Mouse (Mus musculus): ENCODE data around the gene Tanc1. TPM values are rescaled to one million over a fixed set of nuclear protein-coding genes. Genes with fewer than 3 reads are reported as not detected.
"Not testable (repeated sequence)": the region's sequence is repeated elsewhere in the genome, so short reads cannot be mapped to it uniquely, and the experiment has no call there.

Gene Tanc1
- polyA plus RNA-seq, 1 experiment from 2014 or later = 5.5 TPM

DNA sequence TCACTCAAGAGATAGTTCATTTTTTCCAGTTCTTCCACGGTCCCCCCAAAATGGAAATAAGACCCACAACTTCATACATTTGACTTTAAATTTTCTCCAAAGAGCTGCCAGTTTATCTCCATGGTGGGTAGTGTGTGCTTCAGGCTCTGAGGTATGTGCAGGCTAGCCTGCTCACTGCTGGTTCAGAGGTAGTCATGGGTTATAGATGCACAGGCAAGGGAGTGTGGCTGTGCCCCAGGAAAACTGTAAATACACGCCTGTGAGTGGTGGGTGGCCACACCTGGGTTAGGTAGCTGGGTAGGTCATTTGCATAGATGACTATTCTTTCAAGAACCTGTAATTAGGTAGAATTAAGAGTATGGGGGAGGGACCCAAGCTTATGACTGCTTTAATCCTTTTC is 227.9 kb downstream of the Tanc1 start:
- no peaks in the 10 kb centered on the region for H3K36me3 ChIP-seq
- no peak overlapping the region for H3K4me3 ChIP-seq (replicated peaks)
- peaks cover 17% of the 10 kb centered on the region for H3K4me1 ChIP-seq (replicated peaks)
- H3K9ac ChIP-seq (replicated peaks) = no peak overlapping the region
- no peaks in the 10 kb centered on the region for H3K27me3 ChIP-seq
- H3K27ac ChIP-seq = peak overlapping the region; percentile 70
- peak; percentile 63; the same call in 1 of the 2 replicates for ATAC-seq
- no peaks in the 10 kb centered on the region for H3K9me3 ChIP-seq
- no peak overlapping the region for H3K4me2 ChIP-seq (replicated peaks)
- WGBS = 76% methylated on average over 2 of the region's 2 CpGs

DNA sequence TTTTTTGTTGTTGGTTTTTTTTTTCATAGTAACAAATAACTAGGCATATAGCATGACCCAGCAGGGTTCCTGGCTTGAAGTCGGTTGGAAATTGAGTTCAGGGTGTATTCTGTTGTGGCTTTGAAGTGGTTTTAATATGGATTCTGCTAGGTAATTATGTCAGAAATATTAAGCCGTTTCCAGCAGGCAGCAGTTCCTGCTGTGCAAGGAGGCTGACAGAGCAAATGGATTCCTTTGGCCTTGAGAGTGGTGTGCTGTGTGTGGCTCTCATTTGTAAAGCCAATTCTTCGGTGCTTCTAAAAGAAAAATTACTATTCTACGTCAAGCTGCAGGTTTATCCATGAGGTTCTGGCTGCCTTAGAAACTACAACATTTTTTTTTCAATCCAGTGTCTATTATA is 228.3 kb downstream of the Tanc1 start:
- H3K4me1 ChIP-seq (replicated peaks) = peaks cover 17% of the 10 kb centered on the region
- H3K9ac ChIP-seq (replicated peaks) = no peak overlapping the region
- no peak overlapping the region for H3K4me3 ChIP-seq (replicated peaks)
- ATAC-seq = 0 out of 2 replicates have a peak, but pooled peaks have one; percentile 19
- WGBS = 32% methylated on average over 4 of the region's 4 CpGs
- no peaks in the 10 kb centered on the region for H3K36me3 ChIP-seq
- H3K27ac ChIP-seq = peak overlapping the region; percentile 70
- H3K9me3 ChIP-seq = no peaks in the 10 kb centered on the region
- no peak overlapping the region for H3K4me2 ChIP-seq (replicated peaks)
- H3K27me3 ChIP-seq = no peaks in the 10 kb centered on the region

- Histone ChIP-seq H3K4me3 (replicated peaks) (no peak overlapping the region), H3K9ac (replicated peaks) (no peak overlapping the region), H3K27me3 (no peaks in the 10 kb centered on the region), H3K36me3 (no peaks in the 10 kb centered on the region), H3K4me1 (replicated peaks) (peaks cover 17% of the 10 kb centered on the region), H3K9me3 (no peaks in the 10 kb centered on the region), H3K4me2 (replicated peaks) (no peak overlapping the region), H3K27ac (peak overlapping the region; percentile 69)
- 0 out of 2 replicates have a peak, but pooled peaks have one; percentile 28 for ATAC-seq
- 65% methylated on average over 11 of the region's 12 CpGs for WGBS
Measured at GRCm38 (mm10) chr2:59841189-59841939, 229.5 kb downstream of the Tanc1 start.

DNA sequence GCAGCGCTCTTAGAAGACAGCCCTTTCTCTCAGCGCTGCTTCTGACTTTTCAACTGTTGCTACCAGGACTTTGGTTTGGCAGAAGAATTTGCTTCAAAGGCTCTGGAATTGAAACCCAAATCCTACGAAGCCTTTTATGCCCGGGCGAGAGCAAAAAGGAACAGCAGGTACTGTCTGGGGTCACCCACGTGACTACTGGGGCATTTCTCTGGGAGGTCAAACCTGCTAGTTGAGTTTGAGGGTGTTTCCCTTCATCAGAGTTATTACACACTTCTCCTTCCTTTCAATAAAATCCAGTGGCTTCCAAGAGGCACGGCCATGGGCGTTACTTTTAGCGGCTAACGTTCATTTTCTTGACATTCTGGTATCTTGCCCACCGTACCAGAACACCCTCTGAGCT is 230.1 kb downstream of the Tanc1 start:
- WGBS = 76% methylated on average over 11 of the region's 11 CpGs
- no peaks in the 10 kb centered on the region for H3K36me3 ChIP-seq
- H3K9ac ChIP-seq (replicated peaks) = no peak overlapping the region
- no peak for ATAC-seq
- peaks cover 17% of the 10 kb centered on the region for H3K4me1 ChIP-seq (replicated peaks)
- no peak overlapping the region for H3K27ac ChIP-seq
- no peaks in the 10 kb centered on the region for H3K9me3 ChIP-seq
- H3K27me3 ChIP-seq = no peaks in the 10 kb centered on the region
- H3K4me3 ChIP-seq (replicated peaks) = no peak overlapping the region
- no peak overlapping the region for H3K4me2 ChIP-seq (replicated peaks)

- no peak for ATAC-seq
- Histone ChIP-seq H3K36me3 (no peaks in the 10 kb centered on the region), H3K4me2 (replicated peaks) (no peak overlapping the region), H3K9ac (replicated peaks) (no peak overlapping the region), H3K27me3 (no peaks in the 10 kb centered on the region), H3K27ac (no peak overlapping the region), H3K9me3 (no peaks in the 10 kb centered on the region), H3K4me1 (replicated peaks) (peaks cover 17% of the 10 kb centered on the region), H3K4me3 (replicated peaks) (no peak overlapping the region)
- WGBS = 70% methylated on average over 6 of the region's 6 CpGs
Measured at GRCm38 (mm10) chr2:59842556-59843008, 230.7 kb downstream of the Tanc1 start.

DNA sequence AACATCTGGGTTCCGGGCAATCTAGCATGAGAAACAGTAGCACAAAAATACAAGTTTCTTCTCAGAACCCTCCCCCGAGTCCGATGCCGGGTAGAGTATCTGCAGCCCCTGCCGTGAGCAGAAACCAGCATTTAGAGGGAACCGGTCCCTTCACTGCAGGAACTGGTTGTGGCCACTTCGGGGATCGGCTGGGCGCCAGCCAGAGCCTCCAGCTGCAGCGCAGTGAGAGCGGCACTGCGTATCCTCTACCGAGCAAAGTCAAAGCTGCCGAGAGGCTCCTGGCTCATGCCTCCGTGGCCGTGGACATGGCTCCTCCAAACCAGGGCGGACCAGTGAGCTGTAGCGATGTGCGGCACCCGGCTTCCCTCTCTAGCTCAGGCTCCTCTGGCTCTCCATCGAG is 231.3 kb downstream of the Tanc1 start:
- no peak overlapping the region for H3K4me2 ChIP-seq (replicated peaks)
- no peak overlapping the region for H3K9ac ChIP-seq (replicated peaks)
- no peak for ATAC-seq
- H3K27ac ChIP-seq = no peak overlapping the region
- WGBS = 77% methylated on average over 21 of the region's 21 CpGs
- H3K27me3 ChIP-seq = no peaks in the 10 kb centered on the region
- H3K4me3 ChIP-seq (replicated peaks) = no peak overlapping the region
- no peaks in the 10 kb centered on the region for H3K36me3 ChIP-seq
- no peaks in the 10 kb centered on the region for H3K9me3 ChIP-seq
- peaks cover 17% of the 10 kb centered on the region for H3K4me1 ChIP-seq (replicated peaks)

GRCm38 (mm10) chr2:59843848-59844247 is 232.0 kb downstream of the Tanc1 start:
- no peaks in the 10 kb centered on the region for H3K9me3 ChIP-seq
- H3K36me3 ChIP-seq = no peaks in the 10 kb centered on the region
- WGBS = 91% methylated on average over 6 of the region's 6 CpGs
- peaks cover 17% of the 10 kb centered on the region for H3K4me1 ChIP-seq (replicated peaks)
- H3K27me3 ChIP-seq = no peaks in the 10 kb centered on the region
- no peak overlapping the region for H3K9ac ChIP-seq (replicated peaks)
- H3K4me3 ChIP-seq (replicated peaks) = no peak overlapping the region
- no peak overlapping the region for H3K27ac ChIP-seq
- no peak overlapping the region for H3K4me2 ChIP-seq (replicated peaks)
- no peak for ATAC-seq

GRCm38 (mm10) chr2:59851885-59852284 is 240.0 kb downstream of the Tanc1 start:
- not testable (repeated sequence) for H3K4me2 ChIP-seq (replicated peaks); H3K9ac ChIP-seq (replicated peaks); H3K4me3 ChIP-seq (replicated peaks); H3K27ac ChIP-seq; H3K4me1 ChIP-seq (replicated peaks); H3K36me3 ChIP-seq; H3K9me3 ChIP-seq; ATAC-seq; H3K27me3 ChIP-seq
- 86% methylated on average over 5 of the region's 5 CpGs for WGBS

DNA sequence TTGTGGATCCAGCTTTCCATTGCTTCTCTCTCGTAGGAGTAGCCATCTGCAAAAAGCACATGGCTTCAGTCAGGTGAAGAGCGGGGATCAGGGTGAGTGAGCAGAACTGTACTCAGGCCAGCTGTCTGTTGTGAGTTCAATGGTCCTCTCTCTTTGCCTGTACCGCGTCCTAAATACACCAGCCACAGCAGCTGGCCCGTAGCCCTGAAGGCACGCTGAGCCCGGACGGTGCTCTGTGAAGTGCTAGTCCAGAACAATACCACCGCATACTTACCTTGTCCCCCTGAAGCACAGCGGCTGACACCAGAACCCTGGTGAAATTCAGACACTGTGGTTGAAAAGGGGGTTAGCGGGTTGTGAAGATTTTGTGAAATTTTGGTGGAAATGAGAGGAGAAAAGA is 241.1 kb downstream of the Tanc1 start:
- H3K9me3 ChIP-seq = no peaks in the 10 kb centered on the region
- no peak overlapping the region for H3K27ac ChIP-seq
- H3K9ac ChIP-seq (replicated peaks) = no peak overlapping the region
- no peak overlapping the region for H3K4me3 ChIP-seq (replicated peaks)
- no peaks in the 10 kb centered on the region for H3K4me1 ChIP-seq (replicated peaks)
- no peak for ATAC-seq
- no peaks in the 10 kb centered on the region for H3K36me3 ChIP-seq
- no peaks in the 10 kb centered on the region for H3K27me3 ChIP-seq
- 75% methylated on average over 11 of the region's 11 CpGs for WGBS
- no peak overlapping the region for H3K4me2 ChIP-seq (replicated peaks)

- 91% methylated on average over 10 of the region's 10 CpGs for WGBS
- Histone ChIP-seq H3K27me3 (no peaks in the 10 kb centered on the region), H3K4me3 (replicated peaks) (no peak overlapping the region), H3K4me1 (replicated peaks) (no peaks in the 10 kb centered on the region), H3K9ac (replicated peaks) (no peak overlapping the region), H3K9me3 (no peaks in the 10 kb centered on the region), H3K36me3 (no peaks in the 10 kb centered on the region), H3K4me2 (replicated peaks) (no peak overlapping the region), H3K27ac (no peak overlapping the region)
- ATAC-seq = no peak
Measured at GRCm38 (mm10) chr2:59853543-59853942, 241.7 kb downstream of the Tanc1 start.

GRCm38 (mm10) chr2:59854363-59854762 is 242.5 kb downstream of the Tanc1 start:
- no peak for ATAC-seq
- Histone ChIP-seq H3K27me3 (no peaks in the 10 kb centered on the region), H3K4me3 (replicated peaks) (no peak overlapping the region), H3K9ac (replicated peaks) (no peak overlapping the region), H3K9me3 (no peaks in the 10 kb centered on the region), H3K4me2 (replicated peaks) (no peak overlapping the region), H3K36me3 (no peaks in the 10 kb centered on the region), H3K4me1 (replicated peaks) (peaks cover 5% of the 10 kb centered on the region; the same call in 1 of the 2 replicates), H3K27ac (no peak overlapping the region)
- 81% methylated on average over 9 of the region's 9 CpGs for WGBS

- 0 out of 2 replicates have a peak, but pooled peaks cover 3% of the 10 kb centered on the region for H3K36me3 ChIP-seq
- 93% methylated on average over 6 of the region's 6 CpGs for WGBS
- no peak for ATAC-seq
Measured at GRCm38 (mm10) chr2:59862618-59863017, 250.8 kb downstream of the Tanc1 start.

DNA sequence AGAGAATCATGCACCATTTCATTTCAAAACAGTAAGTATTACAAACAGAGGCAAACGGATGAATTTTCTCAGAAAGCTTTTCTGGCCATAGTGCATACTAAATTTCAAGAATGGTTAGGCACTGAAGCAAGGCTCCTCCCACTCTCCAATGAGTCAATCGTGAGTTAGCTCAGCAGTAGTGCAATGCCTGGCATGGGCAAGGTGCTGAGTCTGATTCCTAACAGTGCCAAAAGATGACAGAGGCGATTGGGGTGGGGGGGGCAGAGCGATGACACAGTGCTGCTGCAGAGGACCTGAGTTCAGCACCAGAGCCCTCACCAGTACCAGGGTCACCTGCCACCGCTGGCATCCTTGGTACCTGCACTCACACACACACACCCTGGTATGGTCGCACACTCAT is 258.7 kb downstream of the Tanc1 start:
- Histone ChIP-seq H3K4me1 (replicated peaks) (no peaks in the 10 kb centered on the region), H3K9ac (replicated peaks) (no peak overlapping the region), H3K36me3 (peaks cover 10% of the 10 kb centered on the region), H3K27me3 (no peaks in the 10 kb centered on the region), H3K27ac (no peak overlapping the region), H3K4me2 (replicated peaks) (no peak overlapping the region), H3K9me3 (no peaks in the 10 kb centered on the region), H3K4me3 (replicated peaks) (no peak overlapping the region)
- 92% methylated on average over 6 of the region's 6 CpGs for WGBS
- no peak for ATAC-seq

More at GRCm38 (mm10) chr2:59862618-59863017, 250.8 kb downstream of the Tanc1 start:
- no peak overlapping the region for H3K27ac ChIP-seq
- no peak overlapping the region for H3K4me3 ChIP-seq (replicated peaks)
- H3K9ac ChIP-seq (replicated peaks) = no peak overlapping the region
- peaks cover 7% of the 10 kb centered on the region; the same call in 1 of the 2 replicates for H3K4me1 ChIP-seq (replicated peaks)
- H3K4me2 ChIP-seq (replicated peaks) = no peak overlapping the region
- no peaks in the 10 kb centered on the region for H3K27me3 ChIP-seq
- no peaks in the 10 kb centered on the region for H3K9me3 ChIP-seq
